Mouse (Mus musculus): ENCODE results near the gene Mbnl1. TPM values are rescaled to one million over a fixed set of nuclear protein-coding genes. Genes with fewer than 3 reads are reported as not detected.

The Mbnl1 gene
- total and polyA plus RNA-seq, 3 experiments = 174 to 332 (median 249) TPM

DNA sequence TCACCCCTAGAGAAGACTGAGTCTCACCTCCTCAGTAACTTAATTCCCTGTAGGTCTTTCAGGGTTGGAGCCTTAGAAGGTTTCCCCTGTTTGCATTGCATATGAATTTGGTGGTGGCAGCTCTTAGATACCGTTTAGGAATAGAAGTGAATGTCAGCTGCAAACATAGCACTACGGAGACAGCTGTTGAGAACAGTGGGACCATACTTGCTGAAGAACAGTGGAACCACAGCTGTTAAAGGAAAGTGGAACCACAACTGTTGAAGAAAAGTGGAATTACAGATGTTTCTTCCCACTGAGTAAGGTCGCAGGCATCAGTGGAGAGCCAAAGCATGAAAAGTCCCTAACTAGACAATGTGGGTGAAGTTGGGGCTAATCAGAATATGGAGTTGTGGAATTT is 84.0 kb downstream of the Mbnl1 start:
- peaks cover 18 to 86% of the 10 kb centered on the region in 2 experiments for H3K4me1 ChIP-seq (ENCODE audit: control insufficient read depth in 1 of 2, insufficient read depth in 2 of 2)
- dilution Hi-C loops (cut with MboI; ENCODE audit: extremely low pct_ligation_motif_present, extremely low pct_unique_long_range_greater_than_20kb, low sequenced_read_pairs) = no loop called here
- peak overlapping the region; percentile 13; the same call in 1 of the 2 replicates for H3K9ac ChIP-seq (ENCODE audit: insufficient read depth, low read depth)
- H3K79me2 ChIP-seq (replicated peaks; ENCODE audit: control insufficient read depth, extremely low read depth, insufficient read depth, poor library complexity, severe bottlenecking) = peaks cover 60% of the 10 kb centered on the region
- no peaks in the 10 kb centered on the region for H3K27me3 ChIP-seq (replicated peaks)
- no peaks in the 10 kb centered on the region for H3K9me3 ChIP-seq (replicated peaks; ENCODE audit: low read length)
- peak overlapping the region; percentile 71 for H3K4me2 ChIP-seq (ENCODE audit: insufficient read depth, low read depth, poor library complexity, severe bottlenecking)
- in situ Hi-C loops (cut with MboI; ENCODE audit: low pct_ligation_motif_present, low pct_unique_long_range_greater_than_20kb, low sequenced_read_pairs) = no loop called here
- H3K27ac ChIP-seq (ENCODE audit: insufficient read depth, low read depth) = peak overlapping the region; percentile 68; the same call in 1 of the 2 replicates
- H3K36me3 ChIP-seq (replicated peaks in 1 of 2; ENCODE audit: control insufficient read depth in 1 of 2, insufficient read depth in 1 of 2, low read length in 1 of 2) = peaks cover 6 to 31% of the 10 kb centered on the region in 2 experiments
- peak; percentile 40 for DNase-seq (ENCODE audit: extremely low read depth)
- H3K4me3 ChIP-seq (replicated peaks in 1 of 3; ENCODE audit: low read depth in 2 of 3, low read length in 2 of 3, poor library complexity in 1 of 3) = no peak overlapping the region
- peak; percentile 80 for TF ChIP-seq ETS1 (conservative IDR thresholded peaks at IDR 0.05; ENCODE audit: low read depth, low read length)
- no peak for TF ChIP-seq JUND (conservative IDR thresholded peaks at IDR 0.05; ENCODE audit: low read depth, low read length)
- no peak for TF ChIP-seq USF1 (IDR thresholded peaks at IDR 0.05; ENCODE audit: low read depth, low read length)
- TF ChIP-seq IRF4 (IDR thresholded peaks at IDR 0.05; ENCODE audit: low read depth, low read length) = peak; percentile 27; the same call in 1 of the 2 replicates
- TF ChIP-seq MEF2A (IDR thresholded peaks at IDR 0.05; ENCODE audit: borderline replicate concordance, low read depth, low read length) = peak; percentile 66
- 0 out of 2 replicates have a peak, but pooled peaks have one; percentile 30 for TF ChIP-seq MAZ (IDR thresholded peaks at IDR 0.05; ENCODE audit: low read depth, low read length)
- no peak for TF ChIP-seq TBP (conservative IDR thresholded peaks at IDR 0.05; ENCODE audit: low read depth, low read length)
- peak; percentile 66; the same call in 1 of the 2 replicates for TF ChIP-seq SIN3A (IDR thresholded peaks at IDR 0.05; ENCODE audit: low read length)
- no peak for TF ChIP-seq ZKSCAN1 (IDR thresholded peaks at IDR 0.05; ENCODE audit: borderline replicate concordance, low read depth, low read length)
- peak; percentile 46; the same call in 1 of the 2 replicates for TF ChIP-seq TCF12 (IDR thresholded peaks at IDR 0.05; ENCODE audit: low read depth, low read length)

GRCm38 (mm10) chr3:60558252-60558862 is 85.7 kb downstream of the Mbnl1 start:
- Histone ChIP-seq H3K79me2 (replicated peaks; ENCODE audit: control insufficient read depth, extremely low read depth, insufficient read depth, poor library complexity, severe bottlenecking) (peaks cover 74% of the 10 kb centered on the region), H3K4me2 (ENCODE audit: insufficient read depth, low read depth, poor library complexity, severe bottlenecking) (no peak overlapping the region), H3K9me3 (replicated peaks; ENCODE audit: low read length) (no peaks in the 10 kb centered on the region), H3K27me3 (replicated peaks) (no peaks in the 10 kb centered on the region), H3K27ac (ENCODE audit: insufficient read depth, low read depth) (no peak overlapping the region), H3K9ac (ENCODE audit: insufficient read depth, low read depth) (no peak overlapping the region), H3K4me1 (ENCODE audit: control insufficient read depth in 1 of 2, insufficient read depth in 2 of 2) (peaks cover 18 to 88% of the 10 kb centered on the region in 2 experiments), H3K4me3 (replicated peaks in 1 of 3; ENCODE audit: low read depth in 2 of 3, low read length in 2 of 3, poor library complexity in 1 of 3) (no peak overlapping the region), H3K36me3 (replicated peaks in 1 of 2; ENCODE audit: control insufficient read depth in 1 of 2, insufficient read depth in 1 of 2, low read length in 1 of 2) (peaks cover 6 to 36% of the 10 kb centered on the region in 2 experiments)
- TF ChIP-seq NRF1 (IDR thresholded peaks at IDR 0.05; ENCODE audit: low read depth, low read length) = no peak
- dilution Hi-C loops (cut with MboI; ENCODE audit: extremely low pct_ligation_motif_present, extremely low pct_unique_long_range_greater_than_20kb, low sequenced_read_pairs) (no loop called here), in situ Hi-C loops (cut with MboI; ENCODE audit: low pct_ligation_motif_present, low pct_unique_long_range_greater_than_20kb, low sequenced_read_pairs) (no loop called here)
- no peak for DNase-seq (ENCODE audit: extremely low read depth)

DNA sequence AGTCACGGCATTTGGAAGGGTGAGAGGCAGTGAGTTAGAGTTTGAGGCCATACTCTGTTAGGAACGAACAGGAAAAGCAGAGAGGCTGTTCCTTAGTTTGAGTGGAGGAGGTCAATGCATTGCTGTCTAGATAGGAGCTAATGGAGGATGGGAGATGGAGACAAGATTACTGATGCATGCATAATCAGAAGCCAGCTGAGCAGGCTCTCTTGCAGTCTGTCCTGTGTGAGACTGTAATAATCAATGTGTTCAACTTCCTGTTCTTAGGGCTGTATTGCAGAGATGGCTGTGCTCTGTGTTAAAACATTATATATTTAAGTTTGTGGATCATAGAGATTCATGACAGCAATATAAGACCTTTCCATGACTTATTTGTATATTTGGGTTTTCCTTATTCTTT is 87.1 kb downstream of the Mbnl1 start:
- in situ Hi-C loops (cut with MboI; ENCODE audit: low pct_ligation_motif_present, low pct_unique_long_range_greater_than_20kb, low sequenced_read_pairs) (no loop called here), dilution Hi-C loops (cut with MboI; ENCODE audit: extremely low pct_ligation_motif_present, extremely low pct_unique_long_range_greater_than_20kb, low sequenced_read_pairs) (no loop called here)
- peaks cover 18 to 95% of the 10 kb centered on the region in 2 experiments for H3K4me1 ChIP-seq (ENCODE audit: control insufficient read depth in 1 of 2, insufficient read depth in 2 of 2)
- no peaks in the 10 kb centered on the region for H3K27me3 ChIP-seq (replicated peaks)
- DNase-seq (ENCODE audit: extremely low read depth) = peak; percentile 79
- H3K9ac ChIP-seq (ENCODE audit: insufficient read depth, low read depth) = no peak overlapping the region
- H3K4me3 ChIP-seq (replicated peaks in 1 of 3; ENCODE audit: low read depth in 2 of 3, low read length in 2 of 3, poor library complexity in 1 of 3) = no peak overlapping the region
- peaks cover 79% of the 10 kb centered on the region for H3K79me2 ChIP-seq (replicated peaks; ENCODE audit: control insufficient read depth, extremely low read depth, insufficient read depth, poor library complexity, severe bottlenecking)
- peaks cover 6 to 48% of the 10 kb centered on the region in 2 experiments for H3K36me3 ChIP-seq (replicated peaks in 1 of 2; ENCODE audit: control insufficient read depth in 1 of 2, insufficient read depth in 1 of 2, low read length in 1 of 2)
- peak overlapping the region; percentile 49 for H3K27ac ChIP-seq (ENCODE audit: insufficient read depth, low read depth)
- H3K4me2 ChIP-seq (ENCODE audit: insufficient read depth, low read depth, poor library complexity, severe bottlenecking) = peak overlapping the region; percentile 77; the same call in 1 of the 2 replicates
- H3K9me3 ChIP-seq (replicated peaks; ENCODE audit: low read length) = no peaks in the 10 kb centered on the region
- TF ChIP-seq SMC3 (IDR thresholded peaks at IDR 0.05; ENCODE audit: low read depth, low read length) = no peak
- TF ChIP-seq MAZ (IDR thresholded peaks at IDR 0.05; ENCODE audit: low read depth, low read length) = no peak
- no peak for TF ChIP-seq JUN (IDR thresholded peaks at IDR 0.05; ENCODE audit: insufficient read depth, low read depth, low read length)
- TF ChIP-seq UBTF (IDR thresholded peaks at IDR 0.05; ENCODE audit: low read depth, low read length) = no peak
- peak; percentile 36; the same call in 1 of the 2 replicates for TF ChIP-seq CHD2 (IDR thresholded peaks at IDR 0.05; ENCODE audit: low read length)
- TF ChIP-seq CHD1 (IDR thresholded peaks at IDR 0.05; ENCODE audit: low read depth, low read length) = no peak
- peak; percentile 83 for TF ChIP-seq ETS1 (conservative IDR thresholded peaks at IDR 0.05; ENCODE audit: low read depth, low read length)
- TF ChIP-seq PAX5 (IDR thresholded peaks at IDR 0.05; ENCODE audit: low read length) = no peak
- TF ChIP-seq MEF2A (IDR thresholded peaks at IDR 0.05; ENCODE audit: borderline replicate concordance, low read depth, low read length) = no peak
- no peak for TF ChIP-seq RAD21 (IDR thresholded peaks at IDR 0.05; ENCODE audit: low read depth, low read length)
- no peak for TF ChIP-seq MAX (IDR thresholded peaks at IDR 0.05; ENCODE audit: low read length)
- TF ChIP-seq TCF12 (IDR thresholded peaks at IDR 0.05; ENCODE audit: low read depth, low read length) = no peak
- TF ChIP-seq ZNF384 (IDR thresholded peaks at IDR 0.05; ENCODE audit: low read depth, low read length) = no peak
- no peak for TF ChIP-seq ZMIZ1 (IDR thresholded peaks at IDR 0.05; ENCODE audit: low read depth, low read length)
- no peak for TF ChIP-seq MYC (IDR thresholded peaks at IDR 0.05; ENCODE audit: low read depth, low read length)
- no peak for TF ChIP-seq USF1 (IDR thresholded peaks at IDR 0.05; ENCODE audit: low read depth, low read length)
- peak; percentile 38; the same call in 1 of the 2 replicates for TF ChIP-seq NRF1 (IDR thresholded peaks at IDR 0.05; ENCODE audit: low read depth, low read length)
- no peak for TF ChIP-seq ZKSCAN1 (IDR thresholded peaks at IDR 0.05; ENCODE audit: borderline replicate concordance, low read depth, low read length)

Measured in CH12.LX (cell line).